Mouse (Mus musculus): ENCODE results near the gene Fam207a. TPM values are rescaled to one million over a fixed set of nuclear protein-coding genes. Genes with fewer than 3 reads are reported as not detected.

Gene Fam207a
- polyA plus RNA-seq, 1 experiment from 2014 or later: 39.4 TPM

DNA sequence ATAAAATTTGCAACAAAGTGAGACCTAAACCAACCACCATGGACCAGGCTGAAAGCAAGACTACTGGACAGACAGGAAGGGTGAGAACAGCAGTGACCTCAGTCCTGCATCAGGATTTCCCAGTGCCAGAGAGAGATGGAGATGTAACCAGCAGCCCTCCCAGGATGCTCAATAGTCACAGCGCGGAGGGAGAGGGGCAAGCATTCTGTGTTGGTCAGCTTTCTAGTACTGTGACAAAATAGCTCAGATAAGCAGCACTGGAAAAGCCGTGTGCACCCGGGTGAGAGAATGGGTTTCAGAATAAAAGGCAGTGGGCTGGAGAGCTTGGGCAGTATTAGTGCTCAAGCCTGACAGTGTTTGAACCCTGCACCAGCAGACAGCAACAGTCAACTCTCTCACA is 7.8 kb downstream of the Fam207a start:
- Histone ChIP-seq H3K4me3 (replicated peaks) (no peak overlapping the region), H3K27me3 (no peaks in the 10 kb centered on the region), H3K9me3 (no peaks in the 10 kb centered on the region), H3K4me2 (no peak overlapping the region), H3K36me3 (replicated peaks) (peaks cover 78% of the 10 kb centered on the region), H3K9ac (no peak overlapping the region), H3K4me1 (no peaks in the 10 kb centered on the region; the same call in 1 of the 2 replicates), H3K27ac (no peak overlapping the region)
- ATAC-seq (ENCODE audit: low FRiP score): no peak
- 93% methylated on average over 4 of the region's 4 CpGs for WGBS

DNA sequence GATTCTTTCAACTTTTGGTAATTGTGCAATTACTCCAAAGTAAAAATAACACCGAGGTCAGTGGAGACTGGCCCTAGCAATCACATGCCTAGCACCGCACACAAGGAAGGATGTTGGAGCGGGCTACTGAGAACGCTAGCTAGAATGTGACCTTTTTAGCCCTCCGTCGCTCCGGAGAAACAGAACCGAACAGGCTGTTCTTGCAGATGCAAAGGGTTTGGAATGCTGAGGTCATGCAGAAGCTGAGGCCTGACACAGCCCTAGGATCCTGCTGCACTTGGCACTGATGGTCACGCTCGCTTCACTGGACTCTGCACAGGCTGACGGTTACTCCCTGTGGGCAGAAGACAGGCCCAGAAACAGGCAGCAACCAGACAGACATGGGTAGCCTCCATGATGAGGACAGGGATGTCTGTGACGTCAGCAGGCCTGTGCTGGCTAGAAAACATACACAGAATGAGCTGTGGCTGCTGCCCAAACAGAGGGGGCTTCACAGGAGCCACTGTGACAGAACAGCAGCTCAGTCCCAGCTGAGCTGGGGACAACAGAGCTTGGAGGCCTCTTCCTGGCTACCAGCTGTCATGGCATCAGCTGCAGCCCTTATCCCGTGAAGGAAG is 8.5 kb downstream of the Fam207a start:
- Histone ChIP-seq H3K4me3 (replicated peaks) (no peak overlapping the region), H3K9ac (no peak overlapping the region), H3K9me3 (no peaks in the 10 kb centered on the region), H3K4me1 (no peaks in the 10 kb centered on the region; the same call in 1 of the 2 replicates), H3K4me2 (no peak overlapping the region), H3K27me3 (no peaks in the 10 kb centered on the region), H3K36me3 (replicated peaks) (peaks cover 74% of the 10 kb centered on the region), H3K27ac (no peak overlapping the region)
- ATAC-seq (ENCODE audit: low FRiP score): no peak
- 92% methylated on average over 13 of the region's 13 CpGs for WGBS

DNA sequence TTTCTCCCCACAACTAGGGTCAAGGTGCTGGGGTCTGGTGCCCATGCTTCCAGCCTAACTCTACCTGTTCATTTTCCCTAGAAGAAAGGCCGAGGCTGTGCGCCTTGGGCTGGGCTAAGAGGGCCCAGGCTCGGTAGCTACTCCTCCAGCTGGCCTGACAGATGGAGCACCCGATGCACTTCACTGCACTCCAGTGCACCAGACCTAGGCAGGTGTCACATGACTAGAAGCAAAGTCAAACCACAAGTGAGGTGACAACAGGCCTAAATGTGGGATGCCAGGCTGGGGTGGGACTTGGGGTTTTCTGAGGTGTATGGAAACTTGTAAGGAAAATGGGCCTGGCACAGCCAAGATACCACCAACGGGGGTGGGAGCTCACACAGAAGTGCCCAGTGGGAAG is 9.1 kb downstream of the Fam207a start:
- Histone ChIP-seq H3K4me1 (no peaks in the 10 kb centered on the region; the same call in 1 of the 2 replicates), H3K27me3 (no peaks in the 10 kb centered on the region), H3K9me3 (no peaks in the 10 kb centered on the region), H3K4me3 (replicated peaks) (no peak overlapping the region), H3K9ac (no peak overlapping the region), H3K4me2 (no peak overlapping the region), H3K27ac (no peak overlapping the region), H3K36me3 (replicated peaks) (peaks cover 74% of the 10 kb centered on the region)
- WGBS: 87% methylated on average over 5 of the region's 5 CpGs
- no peak for ATAC-seq (ENCODE audit: low FRiP score)

DNA sequence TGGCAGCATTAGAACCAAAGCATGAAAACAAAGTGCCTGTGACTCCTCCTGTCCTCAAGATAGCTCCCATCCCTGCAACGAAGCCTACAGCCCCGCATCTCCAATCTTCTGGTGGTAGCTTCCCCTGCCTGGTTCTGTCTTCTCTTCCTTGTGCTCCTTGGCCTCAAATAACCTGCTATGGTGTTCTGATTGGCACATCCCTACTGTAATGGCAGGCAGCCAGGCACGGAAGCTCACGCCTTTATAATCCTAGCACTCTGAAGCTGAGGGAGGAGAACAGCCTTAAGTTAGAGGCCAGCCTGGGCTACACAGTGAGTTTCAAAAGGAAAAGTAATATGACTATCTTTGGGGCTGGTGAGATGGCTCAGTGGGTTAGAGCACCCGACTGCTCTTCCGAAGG is 11.4 kb downstream of the Fam207a start:
- WGBS: 93% methylated on average over 6 of the region's 6 CpGs
- no peak overlapping the region for H3K9ac ChIP-seq
- no peaks in the 10 kb centered on the region for H3K4me1 ChIP-seq
- H3K36me3 ChIP-seq (replicated peaks): peaks cover 68% of the 10 kb centered on the region
- H3K9me3 ChIP-seq: no peaks in the 10 kb centered on the region
- H3K4me3 ChIP-seq (replicated peaks): no peak overlapping the region
- H3K27ac ChIP-seq: no peak overlapping the region
- ATAC-seq (ENCODE audit: low FRiP score): no peak
- no peaks in the 10 kb centered on the region for H3K27me3 ChIP-seq
- no peak overlapping the region for H3K4me2 ChIP-seq

DNA sequence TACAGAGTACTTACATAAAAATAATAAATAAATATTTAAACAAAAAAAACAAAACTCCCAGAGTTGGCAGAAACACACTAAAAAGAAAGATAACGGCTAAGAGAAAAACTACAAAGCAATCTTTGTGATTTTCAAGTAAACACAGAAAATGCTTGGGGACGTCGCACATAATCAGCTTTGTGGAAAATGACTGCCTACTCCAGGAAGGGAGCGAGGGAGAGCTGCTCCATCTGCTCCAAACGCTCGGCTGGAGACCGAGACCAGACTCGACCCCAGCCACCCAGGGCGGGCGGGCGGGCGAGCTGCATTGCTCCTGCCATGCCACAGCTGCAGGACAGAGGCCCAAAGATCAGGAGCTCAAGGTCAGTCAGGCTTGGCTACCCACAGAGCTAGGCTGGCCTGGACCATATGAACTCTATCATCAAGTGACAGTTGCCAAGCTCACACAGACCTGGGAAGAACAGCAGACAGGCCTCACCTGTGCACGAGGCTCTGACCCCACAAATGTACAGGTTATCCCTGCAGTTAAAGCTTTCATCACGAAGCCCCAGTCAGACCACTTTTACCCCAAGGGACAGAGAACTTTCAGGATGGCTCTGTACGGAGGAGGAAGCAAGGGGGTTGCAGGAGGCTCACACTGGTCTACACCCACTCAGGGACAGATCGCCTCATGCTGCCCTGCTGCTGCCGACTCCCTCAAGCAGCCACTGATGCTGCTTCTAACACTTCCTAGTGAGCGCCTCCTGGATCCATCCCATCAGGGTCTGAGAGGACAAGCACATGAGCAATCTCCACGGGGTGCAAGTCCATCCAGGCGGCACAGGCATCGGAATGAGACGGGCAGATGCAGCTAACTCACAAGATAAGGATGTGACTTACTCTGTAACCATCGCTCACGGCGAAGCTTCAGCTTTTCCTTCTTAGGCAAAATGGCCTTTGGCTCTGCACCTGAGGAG is 12.3 kb downstream of the Fam207a start:
- WGBS: 91% methylated on average over 25 of the region's 25 CpGs
- no peak overlapping the region for H3K4me2 ChIP-seq
- H3K4me3 ChIP-seq (replicated peaks): no peak overlapping the region
- ATAC-seq (ENCODE audit: low FRiP score): no peak
- no peak overlapping the region for H3K27ac ChIP-seq
- no peaks in the 10 kb centered on the region for H3K27me3 ChIP-seq
- H3K9ac ChIP-seq: no peak overlapping the region
- H3K36me3 ChIP-seq (replicated peaks): peaks cover 64% of the 10 kb centered on the region
- no peaks in the 10 kb centered on the region for H3K9me3 ChIP-seq
- no peaks in the 10 kb centered on the region for H3K4me1 ChIP-seq

DNA sequence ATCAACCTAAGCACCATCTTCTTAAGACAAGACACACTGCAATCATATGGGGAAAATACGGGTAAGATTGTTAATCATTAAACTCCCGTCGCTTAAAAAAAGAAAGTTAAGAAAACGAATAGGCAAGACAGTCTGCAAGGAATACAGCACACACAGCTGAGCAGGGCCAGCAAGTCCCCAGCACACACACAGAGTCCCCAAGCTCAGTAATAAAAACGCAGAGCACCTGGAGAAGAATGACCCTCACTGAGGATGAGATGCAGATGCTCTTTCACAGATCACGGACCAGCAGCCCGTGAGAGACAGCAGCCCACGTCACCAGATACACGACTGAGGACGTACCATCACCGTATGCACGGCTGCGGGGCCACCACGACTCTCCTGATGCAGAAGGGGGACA is 14.9 kb downstream of the Fam207a start:
- Histone ChIP-seq H3K4me3 (replicated peaks) (no peak overlapping the region), H3K4me1 (no peaks in the 10 kb centered on the region), H3K4me2 (no peak overlapping the region), H3K27ac (no peak overlapping the region), H3K9me3 (no peaks in the 10 kb centered on the region), H3K27me3 (no peaks in the 10 kb centered on the region), H3K36me3 (replicated peaks) (peaks cover 54% of the 10 kb centered on the region), H3K9ac (no peak overlapping the region)
- WGBS: 93% methylated on average over 14 of the region's 14 CpGs
- ATAC-seq (ENCODE audit: low FRiP score): no peak

DNA sequence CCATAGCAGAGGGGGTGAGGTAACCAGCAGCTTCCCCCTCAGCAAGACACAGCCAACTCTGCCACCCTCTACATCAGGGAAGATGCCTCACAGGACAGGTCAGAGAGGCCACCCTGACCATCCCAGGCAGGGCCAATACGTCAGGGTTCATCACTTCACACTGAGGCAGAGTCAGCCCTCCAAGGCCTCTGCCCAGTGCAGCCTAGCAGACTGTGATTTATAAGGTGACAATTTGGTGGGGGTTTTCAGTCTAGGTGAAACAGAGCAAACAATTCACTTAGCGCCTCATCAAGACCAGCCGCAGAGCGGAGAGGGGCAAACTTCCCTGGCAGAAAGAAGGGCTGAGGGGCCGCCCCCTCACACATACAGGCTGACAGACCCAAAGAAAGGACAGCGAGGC is 17.3 kb downstream of the Fam207a start:
- 96% methylated on average over 6 of the region's 6 CpGs for WGBS
- Histone ChIP-seq H3K36me3 (replicated peaks) (peaks cover 61% of the 10 kb centered on the region), H3K27me3 (no peaks in the 10 kb centered on the region), H3K4me2 (no peak overlapping the region), H3K9ac (no peak overlapping the region), H3K9me3 (0 out of 2 replicates have a peak, but pooled peaks cover under 1% of the 10 kb centered on the region), H3K27ac (no peak overlapping the region), H3K4me1 (no peaks in the 10 kb centered on the region), H3K4me3 (replicated peaks) (no peak overlapping the region)
- ATAC-seq (ENCODE audit: low FRiP score): no peak

DNA sequence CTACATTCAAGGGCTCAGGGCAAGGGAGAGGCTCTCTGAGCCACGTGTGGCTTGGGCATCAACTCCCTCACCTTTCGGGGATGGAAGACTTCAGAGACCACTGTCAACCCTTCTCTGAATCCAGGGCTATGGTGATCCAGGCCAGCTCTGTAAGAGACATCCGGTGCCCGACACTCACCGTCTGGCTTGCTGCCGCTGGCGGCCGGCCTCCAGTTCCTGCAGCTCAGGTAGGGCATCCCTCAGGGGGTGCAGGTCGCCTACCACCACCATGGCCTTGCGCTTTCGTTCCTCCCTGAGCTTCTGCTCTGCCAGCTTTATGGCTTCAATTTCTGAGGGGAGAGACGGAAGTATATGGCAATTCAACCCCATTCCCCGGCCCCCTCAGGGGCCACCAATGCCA is 18.4 kb downstream of the Fam207a start:
- no peak overlapping the region for H3K27ac ChIP-seq
- H3K9me3 ChIP-seq: peaks cover 5% of the 10 kb centered on the region; the same call in 1 of the 2 replicates
- H3K36me3 ChIP-seq (replicated peaks): peaks cover 64% of the 10 kb centered on the region
- H3K4me1 ChIP-seq: no peaks in the 10 kb centered on the region
- no peak overlapping the region for H3K4me3 ChIP-seq (replicated peaks)
- H3K4me2 ChIP-seq: no peak overlapping the region
- WGBS: 94% methylated on average over 13 of the region's 13 CpGs
- no peaks in the 10 kb centered on the region for H3K27me3 ChIP-seq
- no peak for ATAC-seq (ENCODE audit: low FRiP score)
- H3K9ac ChIP-seq: no peak overlapping the region

DNA sequence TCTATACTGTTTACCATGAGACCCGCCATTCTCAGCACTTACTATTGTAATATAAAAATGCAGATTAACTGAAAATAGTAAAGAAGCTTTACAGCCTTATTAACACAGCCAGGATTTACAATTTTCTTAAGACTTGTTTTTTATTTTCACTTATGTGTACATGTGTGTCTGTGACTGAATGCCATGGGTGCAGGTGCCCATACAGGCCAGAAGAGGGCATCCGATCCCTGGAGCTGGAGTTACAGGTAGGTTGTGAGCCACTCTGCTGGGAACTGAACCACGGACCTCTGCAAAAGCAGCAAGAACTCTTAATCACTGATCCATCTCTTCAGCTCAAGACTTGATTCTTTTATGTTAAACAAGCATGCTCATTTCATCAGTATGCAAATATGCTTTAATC is 22.7 kb downstream of the Fam207a start:
- H3K4me1 ChIP-seq: no peaks in the 10 kb centered on the region
- H3K9ac ChIP-seq: no peak overlapping the region
- H3K27me3 ChIP-seq: no peaks in the 10 kb centered on the region
- H3K4me2 ChIP-seq: no peak overlapping the region
- H3K27ac ChIP-seq: no peak overlapping the region
- ATAC-seq (ENCODE audit: low FRiP score): no peak
- H3K4me3 ChIP-seq (replicated peaks): no peak overlapping the region
- peaks cover 67% of the 10 kb centered on the region for H3K36me3 ChIP-seq (replicated peaks)
- 95% methylated on average over 3 of the region's 3 CpGs for WGBS
- peaks cover 5% of the 10 kb centered on the region; the same call in 1 of the 2 replicates for H3K9me3 ChIP-seq

DNA sequence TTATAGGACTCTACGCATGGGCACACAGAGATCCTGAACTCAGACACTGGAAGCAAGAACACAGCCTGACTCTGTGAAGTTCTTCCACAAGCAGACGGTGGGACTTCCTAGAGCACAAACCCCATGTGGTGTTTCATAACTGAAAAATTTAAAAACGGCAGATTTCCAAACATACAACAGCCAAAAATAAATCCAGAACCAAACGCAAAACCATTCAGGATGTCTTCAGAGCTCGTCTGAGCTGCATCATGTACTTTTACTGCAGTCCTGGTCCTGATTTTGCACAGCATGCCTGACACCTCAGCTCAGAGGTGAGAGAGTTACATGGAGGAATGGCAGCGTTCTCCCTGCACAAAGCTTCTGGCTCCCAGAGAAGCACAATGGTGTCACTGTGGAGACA is 24.0 kb downstream of the Fam207a start:
- Histone ChIP-seq H3K27me3 (no peaks in the 10 kb centered on the region), H3K9ac (no peak overlapping the region), H3K4me1 (no peaks in the 10 kb centered on the region), H3K4me3 (replicated peaks) (no peak overlapping the region), H3K4me2 (no peak overlapping the region), H3K27ac (no peak overlapping the region), H3K9me3 (peaks cover 5% of the 10 kb centered on the region; the same call in 1 of the 2 replicates), H3K36me3 (replicated peaks) (peaks cover 72% of the 10 kb centered on the region)
- 93% methylated on average over 6 of the region's 6 CpGs for WGBS
- ATAC-seq (ENCODE audit: low FRiP score): no peak

DNA sequence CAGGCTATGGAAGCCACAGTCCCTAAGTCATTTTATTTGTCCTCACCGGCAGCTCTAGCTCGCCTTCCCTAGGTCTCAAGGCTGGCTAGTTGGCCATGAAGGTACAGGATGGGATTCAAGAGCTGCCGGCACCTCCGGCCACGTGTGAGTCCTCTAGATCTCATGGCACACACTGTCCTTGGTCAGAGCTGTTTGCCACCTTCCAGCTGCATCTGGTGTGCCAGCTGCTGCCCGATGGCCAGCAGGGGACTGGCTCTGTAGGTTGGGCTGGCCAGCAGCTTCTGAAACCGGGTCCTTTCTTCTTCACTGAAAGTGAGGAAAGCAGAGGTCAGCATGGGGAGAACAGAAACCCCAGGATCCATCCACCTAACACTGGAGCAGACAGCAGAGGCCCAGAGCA is 27.4 kb downstream of the Fam207a start:
- WGBS: 92% methylated on average over 7 of the region's 7 CpGs
- no peak for ATAC-seq (ENCODE audit: low FRiP score)
- H3K4me1 ChIP-seq: no peaks in the 10 kb centered on the region
- H3K4me2 ChIP-seq: no peak overlapping the region
- H3K9ac ChIP-seq: no peak overlapping the region
- H3K27me3 ChIP-seq: no peaks in the 10 kb centered on the region
- no peak overlapping the region for H3K4me3 ChIP-seq (replicated peaks)
- peaks cover 5% of the 10 kb centered on the region; the same call in 1 of the 2 replicates for H3K9me3 ChIP-seq
- no peak overlapping the region for H3K27ac ChIP-seq
- peaks cover 57% of the 10 kb centered on the region for H3K36me3 ChIP-seq (replicated peaks)

DNA sequence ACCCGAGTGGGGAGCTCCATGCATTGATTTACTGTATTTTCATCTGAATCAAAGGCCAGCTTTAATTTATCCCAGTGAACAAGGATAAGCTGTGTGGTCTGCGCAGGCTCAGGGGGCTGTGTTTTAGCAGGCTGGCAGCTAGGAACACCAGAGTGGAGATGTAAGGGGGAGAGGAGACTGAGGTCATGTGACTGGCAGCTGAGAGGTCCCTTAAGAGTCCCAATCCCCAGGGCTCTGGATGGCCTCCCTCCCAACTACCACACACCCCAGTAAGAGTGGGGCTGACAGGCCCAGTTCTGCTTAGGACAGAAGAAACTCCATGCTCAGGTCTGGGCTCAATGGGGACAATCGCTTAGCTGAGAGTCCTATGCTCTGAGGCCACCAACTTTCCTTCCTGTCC is 29.8 kb downstream of the Fam207a start:
- no peak for ATAC-seq (ENCODE audit: low FRiP score)
- Histone ChIP-seq H3K4me2 (no peak overlapping the region), H3K9me3 (no peaks in the 10 kb centered on the region; the same call in 1 of the 2 replicates), H3K9ac (no peak overlapping the region), H3K4me3 (replicated peaks) (no peak overlapping the region), H3K4me1 (no peaks in the 10 kb centered on the region), H3K27me3 (no peaks in the 10 kb centered on the region), H3K36me3 (replicated peaks) (peaks cover 46% of the 10 kb centered on the region), H3K27ac (no peak overlapping the region)
- WGBS: 81% methylated on average over 3 of the region's 3 CpGs
